Mouse (Mus musculus): ENCODE results near the gene Olfr599. TPM values are rescaled to one million over a fixed set of nuclear protein-coding genes. Genes with fewer than 3 reads are reported as not detected.
"Not testable (repeated sequence)": the region's sequence is repeated elsewhere in the genome, so short reads cannot be mapped to it uniquely, and the experiment has no call there.

Olfr599 gene
- not detected in 2 replicates for polyA plus RNA-seq (2015; fragmentation: Nextera tagmentation; extraction: Ambion mirVana)

DNA sequence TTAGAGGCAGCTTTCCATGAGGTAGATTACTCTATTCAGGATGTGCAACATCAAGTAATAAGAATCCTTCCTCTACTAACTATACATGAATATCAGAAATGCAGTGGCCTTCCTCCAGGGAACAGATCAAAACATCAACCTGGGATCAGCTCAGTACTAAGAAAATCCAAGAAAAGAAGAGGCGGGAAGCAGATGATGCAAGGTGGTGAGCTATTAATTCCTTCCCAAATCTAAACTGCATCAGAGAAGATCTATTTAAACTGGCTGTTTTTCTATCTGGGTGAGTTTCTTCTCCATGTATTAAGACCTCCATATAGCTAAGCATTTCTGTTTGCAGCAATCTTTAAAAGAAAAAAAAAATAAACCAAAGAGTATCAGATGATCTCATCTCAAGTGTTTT lies at the start of gene Olfr599:
Olfr599 (plus strand) TSS at position 301 of the 400 bp plus-strand sequence.
- Histone ChIP-seq H3K9ac (no peak within 1 kb of the TSS), H3K9me3 (no peaks in the 10 kb centered on the region), H3K36me3 (no peaks in the 10 kb centered on the region), H3K4me1 (replicated peaks) (no peaks in the 10 kb centered on the region), H3K27me3 (no peaks in the 10 kb centered on the region), H3K27ac (no peak within 1 kb of the TSS), H3K4me2 (no peak within 1 kb of the TSS), H3K4me3 (no peak within 1 kb of the TSS)
- WGBS: 85% methylated on average over 1 of the region's 1 CpGs
- ATAC-seq (ENCODE audit: low FRiP score): no peak

GRCm38 (mm10) chr7:103305348-103305747 lies 30.4 kb upstream of the Olfr599 start, which contains the start of gene Olfr596:
Gene Olfr596, plus strand, starts transcription at chr7:103305648.
- H3K27me3 ChIP-seq; H3K9me3 ChIP-seq; H3K9ac ChIP-seq; ATAC-seq (ENCODE audit: low FRiP score); H3K27ac ChIP-seq; H3K36me3 ChIP-seq; H3K4me2 ChIP-seq; H3K4me3 ChIP-seq; H3K4me1 ChIP-seq (replicated peaks): not testable (repeated sequence)
- WGBS: 90% methylated on average over 2 of the region's 2 CpGs

GRCm38 (mm10) chr7:103316015-103316414 lies 19.7 kb upstream of the Olfr599 start, which contains the start of gene Olfr597:
Gene Olfr597, plus strand, starts transcription at chr7:103316315.
- H3K27me3 ChIP-seq; H3K27ac ChIP-seq; H3K36me3 ChIP-seq; H3K4me1 ChIP-seq (replicated peaks); H3K9ac ChIP-seq; H3K4me2 ChIP-seq; H3K4me3 ChIP-seq; ATAC-seq (ENCODE audit: low FRiP score); H3K9me3 ChIP-seq: not testable (repeated sequence)
- 92% methylated on average over 2 of the region's 2 CpGs for WGBS

GRCm38 (mm10) chr7:103323268-103323667 lies 12.4 kb upstream of the Olfr599 start, which contains the start of gene Olfr598:
Gene Olfr598, plus strand, starts transcription at chr7:103323568.
- no peak for ATAC-seq (ENCODE audit: low FRiP score)
- Histone ChIP-seq H3K9me3 (no peaks in the 10 kb centered on the region), H3K9ac (no peak within 1 kb of the TSS), H3K4me1 (replicated peaks) (no peaks in the 10 kb centered on the region), H3K4me3 (no peak within 1 kb of the TSS), H3K36me3 (no peaks in the 10 kb centered on the region), H3K27me3 (no peaks in the 10 kb centered on the region), H3K27ac (no peak within 1 kb of the TSS), H3K4me2 (no peak within 1 kb of the TSS)

DNA sequence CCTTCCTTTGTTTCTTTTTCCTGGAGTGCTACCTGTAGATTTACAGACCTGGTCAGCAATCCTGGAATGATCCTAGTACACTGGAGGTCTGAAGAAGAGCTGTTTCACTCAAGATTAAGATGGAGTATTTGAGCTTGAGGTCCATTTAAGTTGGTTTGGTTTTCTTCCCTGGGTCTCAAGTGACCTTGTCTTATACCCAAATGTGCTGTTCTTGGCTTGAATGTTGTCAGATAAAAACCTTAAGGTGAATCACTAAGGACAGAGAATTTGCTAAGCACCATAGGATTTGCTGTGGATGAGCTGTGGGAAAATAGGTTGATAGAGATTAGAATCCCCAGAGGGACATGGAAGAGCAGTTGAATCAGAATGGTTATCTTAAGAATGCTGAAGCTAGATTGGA lies 13.9 kb downstream of the Olfr599 start, which contains the start of gene Olfr600:
Olfr600 (minus strand) TSS at position 101 of the 400 bp plus-strand sequence.
- Histone ChIP-seq H3K27me3 (no peaks in the 10 kb centered on the region), H3K4me1 (replicated peaks) (no peaks in the 10 kb centered on the region), H3K4me3 (no peak within 1 kb of the TSS), H3K36me3 (no peaks in the 10 kb centered on the region), H3K27ac (no peak within 1 kb of the TSS), H3K9me3 (no peaks in the 10 kb centered on the region), H3K4me2 (no peak within 1 kb of the TSS), H3K9ac (no peak within 1 kb of the TSS)
- no peak for ATAC-seq (ENCODE audit: low FRiP score)

- Histone ChIP-seq H3K27ac (no peak within 1 kb of the TSS), H3K4me1 (replicated peaks) (no peaks in the 10 kb centered on the region), H3K4me2 (no peak within 1 kb of the TSS), H3K4me3 (no peak within 1 kb of the TSS), H3K27me3 (no peaks in the 10 kb centered on the region), H3K9ac (no peak within 1 kb of the TSS), H3K9me3 (no peaks in the 10 kb centered on the region), H3K36me3 (no peaks in the 10 kb centered on the region)
- no peak for ATAC-seq (ENCODE audit: low FRiP score)
- 89% methylated on average over 1 of the region's 1 CpGs for WGBS
Measured at GRCm38 (mm10) chr7:103362555-103362954, 26.8 kb downstream of the Olfr599 start, which contains the start of gene Olfr601. Gene Olfr601, minus strand, starts transcription at chr7:103362655.

DNA sequence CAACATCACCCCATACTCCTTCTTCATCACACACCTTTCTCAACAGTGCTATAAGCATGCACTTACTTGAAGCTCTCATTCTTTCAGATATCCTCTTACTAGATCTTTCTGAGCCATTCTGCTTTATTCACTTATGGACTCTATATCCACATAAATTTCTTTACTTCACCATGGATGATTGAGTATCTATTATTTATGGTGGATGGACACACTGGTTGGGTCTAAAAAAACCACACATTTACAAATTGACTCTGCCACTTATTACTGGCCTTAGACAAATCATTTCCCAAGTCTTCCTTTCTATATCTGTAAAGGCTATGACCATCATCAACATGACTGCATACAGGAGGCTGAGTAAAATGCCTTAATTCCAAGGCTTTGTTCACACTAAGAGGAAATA lies 50.4 kb downstream of the Olfr599 start, which contains the start of gene Olfr603:
Olfr603 (minus strand) TSS at position 101 of the 400 bp plus-strand sequence.
- Histone ChIP-seq H3K9ac (no peak within 1 kb of the TSS), H3K4me1 (replicated peaks) (no peaks in the 10 kb centered on the region), H3K27me3 (no peaks in the 10 kb centered on the region), H3K9me3 (no peaks in the 10 kb centered on the region), H3K36me3 (no peaks in the 10 kb centered on the region), H3K4me3 (no peak within 1 kb of the TSS), H3K27ac (no peak within 1 kb of the TSS), H3K4me2 (no peak within 1 kb of the TSS)
- no peak for ATAC-seq (ENCODE audit: low FRiP score)

Other genes starting within 250 kb of the Olfr599 start
- not detected in 2 replicates for gene Olfr585, start 238.2 kb upstream of the Olfr599 start, polyA plus RNA-seq (2015; fragmentation: Nextera tagmentation; extraction: Ambion mirVana)
- not detected in 2 replicates for gene Olfr586, start 210.3 kb upstream of the Olfr599 start, polyA plus RNA-seq (2015; fragmentation: Nextera tagmentation; extraction: Ambion mirVana)
- gene Olfr588-ps1, start 195.0 kb upstream of the Olfr599 start, polyA plus RNA-seq (2015; fragmentation: Nextera tagmentation; extraction: Ambion mirVana): not detected in 2 replicates
- gene Olfr589, start 179.6 kb upstream of the Olfr599 start, polyA plus RNA-seq (2015; fragmentation: Nextera tagmentation; extraction: Ambion mirVana): not detected in 2 replicates
- not detected in 2 replicates for gene Olfr591, start 157.6 kb upstream of the Olfr599 start, polyA plus RNA-seq (2015; fragmentation: Nextera tagmentation; extraction: Ambion mirVana)
- gene Olfr592, start 151.1 kb upstream of the Olfr599 start, polyA plus RNA-seq (2015; fragmentation: Nextera tagmentation; extraction: Ambion mirVana): not detected in 2 replicates
- gene Olfr593, start 124.1 kb upstream of the Olfr599 start, polyA plus RNA-seq (2015; fragmentation: Nextera tagmentation; extraction: Ambion mirVana): not detected in 2 replicates
- gene Olfr594, start 118.9 kb upstream of the Olfr599 start, polyA plus RNA-seq (2015; fragmentation: Nextera tagmentation; extraction: Ambion mirVana): not detected in 2 replicates
- not detected in 2 replicates for gene Usp17ld, start 83.4 kb upstream of the Olfr599 start, polyA plus RNA-seq (2015; fragmentation: Nextera tagmentation; extraction: Ambion mirVana)
- gene Olfr596, start 30.3 kb upstream of the Olfr599 start, polyA plus RNA-seq (2015; fragmentation: Nextera tagmentation; extraction: Ambion mirVana): not detected in 2 replicates
- gene Olfr597, start 19.6 kb upstream of the Olfr599 start, polyA plus RNA-seq (2015; fragmentation: Nextera tagmentation; extraction: Ambion mirVana): not detected in 2 replicates
- not detected in 2 replicates for gene Olfr598, start 12.3 kb upstream of the Olfr599 start, polyA plus RNA-seq (2015; fragmentation: Nextera tagmentation; extraction: Ambion mirVana)
- not detected in 2 replicates for gene Olfr600, start 13.8 kb downstream of the Olfr599 start, polyA plus RNA-seq (2015; fragmentation: Nextera tagmentation; extraction: Ambion mirVana)
- gene Olfr601, start 26.7 kb downstream of the Olfr599 start, polyA plus RNA-seq (2015; fragmentation: Nextera tagmentation; extraction: Ambion mirVana): not detected in 2 replicates
- gene Olfr603, start 50.3 kb downstream of the Olfr599 start, polyA plus RNA-seq (2015; fragmentation: Nextera tagmentation; extraction: Ambion mirVana): not detected in 2 replicates
- gene Usp17lc, start 79.2 kb downstream of the Olfr599 start, polyA plus RNA-seq (2015; fragmentation: Nextera tagmentation; extraction: Ambion mirVana): not detected in 2 replicates
- gene Olfr605, start 109.5 kb downstream of the Olfr599 start, polyA plus RNA-seq (2015; fragmentation: Nextera tagmentation; extraction: Ambion mirVana): not detected in 2 replicates
- gene Olfr606, start 113.1 kb downstream of the Olfr599 start, polyA plus RNA-seq (2015; fragmentation: Nextera tagmentation; extraction: Ambion mirVana): not detected in 2 replicates
- not detected in 2 replicates for gene Olfr607, start 128.2 kb downstream of the Olfr599 start, polyA plus RNA-seq (2015; fragmentation: Nextera tagmentation; extraction: Ambion mirVana)
- gene Olfr608, start 134.0 kb downstream of the Olfr599 start, polyA plus RNA-seq (2015; fragmentation: Nextera tagmentation; extraction: Ambion mirVana): not detected in 2 replicates
- gene Olfr609, start 162.1 kb downstream of the Olfr599 start, polyA plus RNA-seq (2015; fragmentation: Nextera tagmentation; extraction: Ambion mirVana): not detected in 2 replicates
- not detected in 2 replicates for gene Olfr610, start 176.2 kb downstream of the Olfr599 start, polyA plus RNA-seq (2015; fragmentation: Nextera tagmentation; extraction: Ambion mirVana)
- not detected in 2 replicates for gene Olfr611, start 184.9 kb downstream of the Olfr599 start, polyA plus RNA-seq (2015; fragmentation: Nextera tagmentation; extraction: Ambion mirVana)
- gene Olfr612, start 206.8 kb downstream of the Olfr599 start, polyA plus RNA-seq (2015; fragmentation: Nextera tagmentation; extraction: Ambion mirVana): not detected in 2 replicates
- not detected in 2 replicates for gene Olfr613, start 212.2 kb downstream of the Olfr599 start, polyA plus RNA-seq (2015; fragmentation: Nextera tagmentation; extraction: Ambion mirVana)
- gene Olfr615, start 220.2 kb downstream of the Olfr599 start, polyA plus RNA-seq (2015; fragmentation: Nextera tagmentation; extraction: Ambion mirVana): not detected in 2 replicates
- gene Olfr616, start 233.2 kb downstream of the Olfr599 start, polyA plus RNA-seq (2015; fragmentation: Nextera tagmentation; extraction: Ambion mirVana): not detected in 2 replicates
- not detected in 2 replicates for gene Olfr617, start 237.1 kb downstream of the Olfr599 start, polyA plus RNA-seq (2015; fragmentation: Nextera tagmentation; extraction: Ambion mirVana)

Data from hindbrain, embryonic 13.5 days (tissue).